Mouse (Mus musculus) lung, postnatal 0 days (tissue): ENCODE data around the gene Ddah2. TPM values are rescaled to one million over a fixed set of nuclear protein-coding genes. Genes with fewer than 3 reads are reported as not detected.
A peak's percentile ranks its signal among the peaks of the same experiment; 100 is the strongest.

Experiments
- ATAC-seq: fragments of 200-750 bp; cut with Nextera tagmentation; 2 replicates; pipeline ENCODE4 v1.8.0; 2017; ENCODE audit warnings: moderate library complexity
- DNase-seq: peaks from one replicate; pipeline ENCODE4 v3.0.0-alpha.2; 2016; ENCODE audit warnings: low spot score
- H3K27ac ChIP-seq: fragments of 300-500 bp; sonication (generic); 2 replicates; pipeline ENCODE4 v1.5.1; 2014; ENCODE audit warnings: antibody characterized with exemption, mild to moderate bottlenecking, low read length, mixed read lengths
- H3K27me3 ChIP-seq: fragments of 300-500 bp; sonication (generic); replicated peaks from 2 replicates; pipeline ENCODE4 v1.6.1; 2014; ENCODE audit warnings: low read length, mixed read lengths; ENCODE audit not compliant: insufficient read depth
- H3K36me3 ChIP-seq: fragments of 300-500 bp; sonication (generic); 2 replicates; pipeline ENCODE4 v1.6.1; 2014; ENCODE audit warnings: low read length, mixed read lengths; ENCODE audit not compliant: insufficient read depth
- H3K4me1 ChIP-seq: fragments of 300-500 bp; sonication (generic); 2 replicates; pipeline ENCODE4 v1.6.1; 2014; ENCODE audit warnings: antibody characterized with exemption, low read depth, low read length, mixed read lengths; ENCODE audit not compliant: insufficient read depth
- H3K4me2 ChIP-seq: fragments of 300-500 bp; sonication (generic); replicated peaks from 2 replicates; pipeline ENCODE4 v1.6.1; 2014; ENCODE audit warnings: low read depth, mild to moderate bottlenecking, low read length, moderate library complexity, mixed read lengths
- H3K4me3 ChIP-seq: fragments of 300-500 bp; sonication (generic); 2 replicates; pipeline ENCODE4 v1.5.1; 2014; ENCODE audit warnings: low read depth, low read length
- H3K9ac ChIP-seq: fragments of 300-500 bp; sonication (generic); replicated peaks from 2 replicates; pipeline ENCODE4 v1.6.1; 2014; ENCODE audit warnings: low read depth, mild to moderate bottlenecking
- H3K9me3 ChIP-seq: fragments of 300-500 bp; sonication (generic); 2 replicates; pipeline ENCODE4 v1.6.1; 2016; ENCODE audit warnings: low read length, mixed read lengths
- CTCF ChIP-seq: IDR thresholded peaks from 2 replicates; pipeline ENCODE4 v1.5.1; 2016; ENCODE audit warnings: antibody characterized with exemption, mild to moderate bottlenecking
- EP300 ChIP-seq: IDR thresholded peaks from 2 replicates; pipeline ENCODE4 v1.6.1; 2016; ENCODE audit warnings: antibody characterized with exemption, mild to moderate bottlenecking, control low read depth
- WGBS: fragments of 180-500 bp; shearing (Covaris S2); extraction: QIAGEN DNeasy Blood & Tissue Kit; methylation state at CpG from one replicate; pipeline ENCODE4 v1.1.7; 2014; 5-methylcytosine and 5-hydroxymethylcytosine counted together
- polyA plus RNA-seq: library from polyadenylated mRNA; unstranded; fragments of >200 nt; fragmentation: Nextera tagmentation; extraction: Ambion mirVana; gene quantifications from 2 replicates; pipeline ENCODE4 v1.2.1, GENCODE M21; 2015

The Ddah2 gene
- polyA plus RNA-seq, 1 experiment from 2014 or later: 238 TPM

- H3K4me2 ChIP-seq: peak overlapping the region; percentile 83
- H3K9ac ChIP-seq: no peak overlapping the region
- no peak for TF ChIP-seq EP300
- no peak for TF ChIP-seq CTCF
- H3K27me3 ChIP-seq: no peaks in the 10 kb centered on the region
- peaks cover 14% of the 10 kb centered on the region; the same call in 1 of the 2 replicates for H3K36me3 ChIP-seq
- 73% methylated on average over 5 of the region's 5 CpGs for WGBS
- peak overlapping the region; percentile 96; the same call in 1 of the 2 replicates for H3K27ac ChIP-seq
- DNase-seq: no peak
- H3K4me1 ChIP-seq: peaks cover 20% of the 10 kb centered on the region; the same call in 1 of the 2 replicates
- no peak for ATAC-seq
- no peak overlapping the region for H3K4me3 ChIP-seq
- H3K9me3 ChIP-seq: no peaks in the 10 kb centered on the region
These were observed 9.8 kb upstream of the Ddah2 start for GRCm38 (mm10) chr17:35048932-35049440.

DNA sequence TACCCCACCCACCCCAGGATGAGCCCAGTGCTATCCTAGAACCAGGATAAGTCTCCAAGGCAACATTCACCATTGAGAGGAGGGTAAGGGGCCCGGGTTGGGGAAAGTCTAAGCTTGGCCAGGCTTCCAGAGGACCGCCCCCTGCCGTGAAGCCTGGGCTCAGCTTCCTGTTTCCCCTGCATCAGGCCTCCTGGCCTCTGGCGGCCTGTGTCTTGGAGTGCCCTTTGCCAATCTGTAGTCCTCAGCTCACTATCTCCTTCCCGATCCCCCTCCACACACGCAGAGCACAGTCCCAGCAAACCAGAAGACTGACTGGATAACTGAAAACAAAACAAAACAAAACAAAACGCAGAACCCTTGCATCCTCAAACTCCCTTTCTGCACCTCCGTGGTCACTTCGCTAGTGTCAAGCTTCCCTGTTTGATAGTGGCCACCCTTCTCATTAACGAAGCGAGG lies 9.2 kb upstream of the Ddah2 start, which contains the start of gene Clic1:
Gene Clic1, plus strand, starts transcription at position 406 of the 456 bp plus-strand sequence.
- peak within 1 kb of the TSS; percentile 96 for H3K27ac ChIP-seq
- H3K9ac ChIP-seq: peak within 1 kb of the TSS; percentile 90
- H3K9me3 ChIP-seq: no peaks in the 10 kb centered on the region
- peak within 1 kb of the TSS; percentile 65 for H3K4me3 ChIP-seq
- peaks cover 20% of the 10 kb centered on the region; the same call in 1 of the 2 replicates for H3K36me3 ChIP-seq
- H3K4me2 ChIP-seq: peak within 1 kb of the TSS; percentile 83
- H3K27me3 ChIP-seq: no peaks in the 10 kb centered on the region
- ATAC-seq (peak; percentile 8), DNase-seq (peak; percentile 91)
- 2% methylated on average over 11 of the region's 11 CpGs for WGBS
- H3K4me1 ChIP-seq: peaks cover 20% of the 10 kb centered on the region; the same call in 1 of the 2 replicates
- TF ChIP-seq EP300: no peak
- TF ChIP-seq CTCF: peak; percentile 52

GRCm38 (mm10) chr17:35050126-35050750 lies 8.6 kb upstream of the Ddah2 start:
- Histone ChIP-seq H3K36me3 (peaks cover 24% of the 10 kb centered on the region; the same call in 1 of the 2 replicates), H3K4me1 (peaks cover 13% of the 10 kb centered on the region; the same call in 1 of the 2 replicates), H3K27me3 (no peaks in the 10 kb centered on the region), H3K27ac (peak overlapping the region; percentile 96), H3K9ac (peak overlapping the region; percentile 90), H3K9me3 (no peaks in the 10 kb centered on the region), H3K4me3 (peak overlapping the region; percentile 65), H3K4me2 (peak overlapping the region; percentile 83)
- WGBS: under 1% methylated on average over 25 of the region's 27 CpGs
- ATAC-seq: peak; percentile 21
- DNase-seq: peak; percentile 88
- TF ChIP-seq CTCF: no peak
- no peak for TF ChIP-seq EP300

DNA sequence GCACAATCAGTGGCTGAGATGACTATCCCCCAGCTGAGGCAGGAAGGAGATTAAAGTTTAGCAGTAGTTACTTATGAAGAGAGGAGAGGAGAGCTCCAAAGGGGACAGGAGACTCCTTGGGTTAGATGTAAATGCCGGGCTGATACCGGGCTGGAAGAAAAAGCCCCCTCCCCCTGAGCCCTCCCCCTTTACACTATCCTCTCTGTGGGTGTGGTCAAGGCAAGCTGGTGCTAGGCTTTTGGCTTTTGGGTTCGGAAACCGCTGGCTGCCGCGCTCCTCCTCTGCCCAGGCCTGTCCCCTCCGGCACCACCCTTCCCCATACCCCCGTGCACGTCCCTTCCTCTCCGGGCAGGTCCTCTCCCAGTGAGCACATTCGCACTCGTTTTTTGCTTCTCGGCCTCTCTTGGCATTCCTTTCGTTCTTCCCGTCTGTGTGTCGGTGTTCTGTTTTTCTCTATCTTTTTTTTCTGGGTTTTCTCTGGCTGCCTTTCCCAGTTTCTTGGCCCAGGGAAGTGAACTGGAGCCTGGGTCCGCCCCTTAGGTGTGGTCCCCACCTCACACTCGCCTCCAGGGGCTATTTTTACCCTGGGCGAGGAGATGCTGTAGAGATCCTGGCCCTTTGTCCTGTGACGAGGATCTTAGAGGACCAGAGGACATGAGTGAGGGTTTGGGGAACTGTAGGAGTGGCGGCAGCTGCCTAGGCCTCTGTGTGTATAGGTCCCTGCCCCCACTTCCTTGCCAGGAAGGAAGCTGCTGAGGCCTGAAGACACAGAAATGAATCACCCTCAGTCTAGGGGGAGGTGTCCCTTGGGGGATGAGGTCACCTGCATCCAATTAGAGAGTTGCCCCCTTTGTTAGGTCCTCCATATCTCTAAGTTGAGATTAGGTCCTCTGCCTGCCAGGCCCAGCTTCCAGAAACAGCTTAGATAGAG lies 7.4 kb upstream of the Ddah2 start:
- Histone ChIP-seq H3K27ac (peak overlapping the region; percentile 96), H3K36me3 (peaks cover 33% of the 10 kb centered on the region; the same call in 1 of the 2 replicates), H3K9me3 (no peaks in the 10 kb centered on the region), H3K4me2 (peak overlapping the region; percentile 83), H3K4me1 (peaks cover 12% of the 10 kb centered on the region; the same call in 1 of the 2 replicates), H3K9ac (peak overlapping the region; percentile 81), H3K27me3 (no peaks in the 10 kb centered on the region), H3K4me3 (peak overlapping the region; percentile 65)
- peak; percentile 83 for ATAC-seq
- DNase-seq: peak; percentile 96
- TF ChIP-seq EP300 (peak; percentile 81), CTCF (no peak; the same call in 1 of the 2 replicates)
- 2% methylated on average over 18 of the region's 21 CpGs for WGBS

DNA sequence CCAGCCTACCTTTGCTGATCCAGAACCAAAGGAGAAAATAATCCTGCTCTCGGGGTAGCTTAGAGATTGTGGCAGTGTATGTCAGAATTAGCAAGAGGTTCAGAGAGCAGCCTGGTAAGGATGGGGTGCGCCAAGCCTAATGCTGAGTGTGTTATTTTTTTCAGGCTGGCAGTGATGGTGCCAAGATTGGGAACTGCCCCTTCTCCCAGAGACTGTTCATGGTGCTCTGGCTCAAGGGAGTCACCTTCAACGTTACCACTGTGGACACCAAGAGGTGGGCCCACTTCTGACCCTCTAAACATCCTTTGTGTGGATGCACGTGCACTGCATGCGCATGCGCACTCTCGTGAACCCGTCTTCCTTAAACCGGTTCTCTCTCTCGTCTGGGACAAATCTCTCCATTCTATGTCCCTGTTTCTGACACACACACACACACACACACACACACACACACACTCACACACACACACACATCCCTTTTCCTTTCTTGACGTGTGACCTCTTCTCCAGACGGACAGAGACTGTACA lies 6.5 kb upstream of the Ddah2 start:
- H3K27ac ChIP-seq: peak overlapping the region; percentile 71
- no peaks in the 10 kb centered on the region for H3K9me3 ChIP-seq
- DNase-seq (no peak), ATAC-seq (no peak)
- H3K36me3 ChIP-seq: peaks cover 35% of the 10 kb centered on the region; the same call in 1 of the 2 replicates
- 0 out of 2 replicates have a peak overlapping the region, but pooled peaks have one; percentile 14 for H3K4me3 ChIP-seq
- TF ChIP-seq EP300: no peak
- no peak for TF ChIP-seq CTCF
- H3K27me3 ChIP-seq: no peaks in the 10 kb centered on the region
- WGBS: 59% methylated on average over 12 of the region's 12 CpGs
- H3K9ac ChIP-seq: peak overlapping the region; percentile 21; the same call in 1 of the 2 replicates
- H3K4me2 ChIP-seq: peak overlapping the region; percentile 83
- peaks cover 10% of the 10 kb centered on the region; the same call in 1 of the 2 replicates for H3K4me1 ChIP-seq
